Mouse (Mus musculus) thymus, adult 2 months (tissue): ENCODE results near the gene 0610040J01Rik. TPM values are rescaled to one million over a fixed set of nuclear protein-coding genes. Genes with fewer than 3 reads are reported as not detected.

Experiments used
- DNase-seq: peaks from one replicate; pipeline ENCODE4 v3.0.0; 2021
- H3K27ac ChIP-seq: fragments of 200-500 bp; 2 replicates; pipeline ENCODE4 v1.5.1; 2012; ENCODE audit warnings: low read length, control low read depth; ENCODE audit not compliant: control insufficient read depth, insufficient read depth
- H3K27me3 ChIP-seq: fragments of 200-500 bp; 2 replicates; pipeline ENCODE4 v1.6.1; 2012; ENCODE audit warnings: mild to moderate bottlenecking, low read length, moderate library complexity, mixed read lengths; ENCODE audit not compliant: control insufficient read depth, insufficient read depth
- H3K36me3 ChIP-seq: fragments of 200-500 bp; 2 replicates; pipeline ENCODE4 v1.6.1; 2012; ENCODE audit warnings: mild to moderate bottlenecking, low read length, moderate library complexity; ENCODE audit not compliant: control insufficient read depth, insufficient read depth
- H3K4me1 ChIP-seq: fragments of 200-500 bp; replicated peaks from 2 replicates; pipeline ENCODE4 v1.6.1; 2012; ENCODE audit warnings: low read length; ENCODE audit not compliant: control insufficient read depth, insufficient read depth
- H3K4me3 ChIP-seq: fragments of 200-500 bp; 2 replicates; pipeline ENCODE4 v1.5.1; 2012; ENCODE audit warnings: mild to moderate bottlenecking, low read length, control low read depth, moderate library complexity; ENCODE audit not compliant: control insufficient read depth, insufficient read depth
- CTCF ChIP-seq: fragments of 200-500 bp; IDR thresholded peaks from 2 replicates; pipeline ENCODE4 v1.5.1; 2012; ENCODE audit warnings: mild to moderate bottlenecking, control low read depth, low read length, moderate library complexity, borderline replicate concordance; ENCODE audit not compliant: control insufficient read depth, poor library complexity, insufficient read depth; ENCODE audit errors: extremely low read depth
- POLR2A ChIP-seq: fragments of 200-500 bp; IDR thresholded peaks from 2 replicates; pipeline ENCODE4 v1.6.1; 2012; ENCODE audit warnings: mild to moderate bottlenecking, low read length, control low read depth, moderate library complexity; ENCODE audit not compliant: control insufficient read depth, poor library complexity, insufficient read depth; ENCODE audit errors: extremely low read depth
- WGBS: fragments of 180-500 bp; shearing (Covaris S2); methylation state at CpG from one replicate; pipeline ENCODE4 v1.1.7; 2018; 5-methylcytosine and 5-hydroxymethylcytosine counted together
- polyA plus RNA-seq: library from polyadenylated mRNA; depleted of rRNA; stranded (reverse); fragments of >200 nt; gene quantifications from 2 replicates; pipeline ENCODE4 v1.2.3, GENCODE M21; 2012

0610040J01Rik gene
- polyA plus RNA-seq, 1 experiment, result 1.8 TPM

- WGBS, result 93% methylated on average over 8 of the region's 8 CpGs
- TF ChIP-seq POLR2A, result no peak
- no peak for TF ChIP-seq CTCF
- Histone ChIP-seq H3K27me3 (no peaks in the 10 kb centered on the region), H3K36me3 (no peaks in the 10 kb centered on the region), H3K4me3 (no peak overlapping the region), H3K4me1 (no peaks in the 10 kb centered on the region), H3K27ac (no peak overlapping the region)
- DNase-seq, result no peak
Measured at GRCm38 (mm10) chr5:63821860-63822259, 9.7 kb downstream of the 0610040J01Rik start.

GRCm38 (mm10) chr5:63823362-63824332, 11.5 kb downstream of the 0610040J01Rik start:
- H3K4me1 ChIP-seq, result no peaks in the 10 kb centered on the region

DNA sequence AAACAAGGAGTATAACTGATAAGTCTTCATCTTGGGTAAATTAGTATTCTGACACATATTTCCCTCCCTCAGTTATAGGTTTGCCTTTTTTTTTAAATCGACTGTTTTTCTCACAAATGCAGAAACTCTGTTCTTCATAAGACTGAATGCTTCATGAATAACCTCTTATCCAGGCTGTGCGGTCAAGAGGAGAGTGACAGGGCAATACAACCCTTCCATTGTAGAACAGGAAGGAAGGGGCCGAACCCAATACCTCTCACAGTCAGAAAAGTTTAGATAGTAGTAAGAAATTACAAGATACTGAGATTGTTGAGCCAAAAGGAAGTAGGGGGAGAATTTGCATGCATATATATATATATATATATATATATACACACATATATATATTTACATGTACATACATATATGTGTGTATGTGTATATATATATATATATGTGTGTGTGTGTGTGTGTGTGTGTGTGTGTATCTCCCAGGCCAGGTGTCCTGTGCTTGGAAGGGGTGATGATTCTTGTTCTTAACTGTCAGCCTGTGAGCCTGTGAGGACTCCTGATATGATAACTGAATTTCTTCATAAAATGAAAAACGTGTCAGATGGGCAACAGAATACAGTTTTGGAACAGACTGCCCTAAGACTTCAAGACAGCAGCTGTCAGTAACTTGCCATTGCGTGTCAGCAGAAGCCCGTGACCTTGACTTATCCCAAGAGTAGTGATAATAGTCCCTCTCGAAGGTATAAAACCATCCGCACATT, 12.6 kb downstream of the 0610040J01Rik start:
- TF ChIP-seq POLR2A (no peak), CTCF (no peak)
- Histone ChIP-seq H3K4me3 (no peak overlapping the region), H3K4me1 (no peaks in the 10 kb centered on the region), H3K36me3 (no peaks in the 10 kb centered on the region), H3K27ac (no peak overlapping the region), H3K27me3 (no peaks in the 10 kb centered on the region)
- WGBS, result 61% methylated on average over 8 of the region's 8 CpGs
- no peak for DNase-seq

More at GRCm38 (mm10) chr5:63823362-63824332, 11.5 kb downstream of the 0610040J01Rik start:
- no peaks in the 10 kb centered on the region for H3K27me3 ChIP-seq
- TF ChIP-seq POLR2A (no peak), CTCF (no peak)
- no peak for DNase-seq
- WGBS, result 76% methylated on average over 10 of the region's 10 CpGs
- no peak overlapping the region for H3K27ac ChIP-seq
- no peak overlapping the region for H3K4me3 ChIP-seq
- no peaks in the 10 kb centered on the region for H3K36me3 ChIP-seq

GRCm38 (mm10) chr5:63825881-63826280, 13.7 kb downstream of the 0610040J01Rik start:
- Histone ChIP-seq H3K4me1 (no peaks in the 10 kb centered on the region; the same call in 1 of the 2 replicates), H3K36me3 (no peaks in the 10 kb centered on the region), H3K27me3 (no peaks in the 10 kb centered on the region), H3K4me3 (no peak overlapping the region), H3K27ac (no peak overlapping the region)
- no peak for TF ChIP-seq CTCF
- no peak for TF ChIP-seq POLR2A
- no peak for DNase-seq
- WGBS, result 86% methylated on average over 5 of the region's 5 CpGs

DNA sequence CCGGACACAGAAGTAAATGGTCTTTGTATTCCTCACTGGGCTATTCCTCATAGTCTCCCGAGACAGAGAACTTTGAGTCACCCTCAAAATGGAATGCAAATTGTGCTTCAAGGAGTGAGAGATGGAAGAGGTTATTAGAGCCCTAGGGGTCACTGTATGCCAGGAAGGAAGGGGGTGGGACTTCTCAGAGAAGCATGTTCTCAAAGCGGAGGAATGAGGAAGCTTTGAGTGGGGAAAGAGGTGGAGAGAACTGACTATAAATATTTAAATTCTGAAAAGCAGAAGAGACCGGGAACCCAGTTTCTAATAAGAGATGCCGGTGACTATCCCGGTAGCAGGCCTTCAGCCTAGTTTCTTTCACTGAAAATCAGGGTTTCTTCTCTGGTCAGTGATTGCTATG, 14.8 kb downstream of the 0610040J01Rik start:
- Histone ChIP-seq H3K4me3 (no peak overlapping the region), H3K36me3 (no peaks in the 10 kb centered on the region), H3K27ac (no peak overlapping the region), H3K27me3 (no peaks in the 10 kb centered on the region), H3K4me1 (no peaks in the 10 kb centered on the region; the same call in 1 of the 2 replicates)
- TF ChIP-seq POLR2A (no peak), CTCF (no peak)
- DNase-seq, result no peak
- WGBS, result 12% methylated on average over 6 of the region's 6 CpGs

GRCm38 (mm10) chr5:63827415-63828053, 15.4 kb downstream of the 0610040J01Rik start:
- Histone ChIP-seq H3K27ac (no peak overlapping the region), H3K4me1 (no peaks in the 10 kb centered on the region; the same call in 1 of the 2 replicates), H3K27me3 (no peaks in the 10 kb centered on the region), H3K4me3 (no peak overlapping the region), H3K36me3 (no peaks in the 10 kb centered on the region)
- DNase-seq, result no peak
- 41% methylated on average over 5 of the region's 5 CpGs for WGBS
- TF ChIP-seq POLR2A, result no peak
- TF ChIP-seq CTCF, result no peak
